Mouse (Mus musculus): ENCODE measurements around the gene Gatd1.

GRCm38 (mm10) chr7:141432186-141432611 is 18.3 kb upstream of the Gatd1 start:
- TF ChIP-seq CTCF (IDR thresholded peaks at IDR 0.05; ENCODE audit: low read depth, low read length) = no peak
- TF ChIP-seq GATA1 (IDR thresholded peaks at IDR 0.05; ENCODE audit: borderline replicate concordance, low read length) = no peak
